Mouse (Mus musculus) kidney, embryonic 14.5 days (tissue): ENCODE results near the gene Ccdc187. TPM values are rescaled to one million over a fixed set of nuclear protein-coding genes. Genes with fewer than 3 reads are reported as not detected.
A peak's percentile ranks its signal among the peaks of the same experiment; 100 is the strongest.

ENCODE experiments used
- ATAC-seq: fragments of 200-750 bp; cut with Nextera tagmentation; 2 replicates; pipeline ENCODE4 v1.8.0; 2017; ENCODE audit warnings: moderate number of reproducible peaks, mild to moderate bottlenecking, moderate TSS enrichment, moderate library complexity; ENCODE audit not compliant: low FRiP score, low TSS enrichment
- H3K27ac ChIP-seq: fragments of 300-500 bp; sonication (generic); 2 replicates; pipeline ENCODE4 v1.5.1; 2014; ENCODE audit warnings: low read depth, mild to moderate bottlenecking, low read length, moderate library complexity, mixed read lengths
- H3K27me3 ChIP-seq: fragments of 300-500 bp; sonication (generic); 2 replicates; pipeline ENCODE4 v1.6.1; 2014; ENCODE audit warnings: mild to moderate bottlenecking, low read length; ENCODE audit not compliant: control insufficient read depth, insufficient read depth
- H3K36me3 ChIP-seq: fragments of 300-500 bp; sonication (generic); 2 replicates; pipeline ENCODE4 v1.6.1; 2014; ENCODE audit warnings: low read length, mixed read lengths; ENCODE audit not compliant: control insufficient read depth, insufficient read depth
- H3K4me1 ChIP-seq: fragments of 300-500 bp; sonication (generic); 2 replicates; pipeline ENCODE4 v1.6.1; 2014; ENCODE audit warnings: low read length, mixed read lengths; ENCODE audit not compliant: control insufficient read depth, insufficient read depth
- H3K4me2 ChIP-seq: fragments of 300-500 bp; sonication (generic); replicated peaks from 2 replicates; pipeline ENCODE4 v1.6.1; 2014; ENCODE audit warnings: low read depth, mild to moderate bottlenecking, low read length
- H3K4me3 ChIP-seq: fragments of 300-500 bp; sonication (generic); 2 replicates; pipeline ENCODE4 v1.5.1; 2014; ENCODE audit warnings: mild to moderate bottlenecking, low read length
- H3K9ac ChIP-seq: fragments of 300-500 bp; sonication (generic); 2 replicates; pipeline ENCODE4 v1.6.1; 2014; ENCODE audit warnings: low read depth, mild to moderate bottlenecking, low read length, moderate library complexity
- H3K9me3 ChIP-seq: fragments of 300-500 bp; sonication (generic); 2 replicates; pipeline ENCODE4 v1.6.1; 2016; ENCODE audit warnings: low read length; ENCODE audit not compliant: control insufficient read depth
- WGBS: fragments of 180-500 bp; shearing (Covaris S2); extraction: QIAGEN DNeasy Blood & Tissue Kit; methylation state at CpG from one replicate; pipeline ENCODE4 v1.1.7; 2014; 5-methylcytosine and 5-hydroxymethylcytosine counted together
- polyA plus RNA-seq: library from polyadenylated mRNA; unstranded; fragments of >200 nt; fragmentation: Nextera tagmentation; extraction: Ambion mirVana; gene quantifications from 2 replicates; pipeline ENCODE4 v1.2.1, GENCODE M21; 2014

The Ccdc187 gene
- polyA plus RNA-seq, 1 experiment from 2014 or later = not detected

- H3K27ac ChIP-seq = no peak overlapping the region
- no peak overlapping the region for H3K9ac ChIP-seq
- ATAC-seq = no peak
- peaks cover 95% of the 10 kb centered on the region for H3K27me3 ChIP-seq
- H3K4me1 ChIP-seq = peaks cover 26% of the 10 kb centered on the region
- peak overlapping the region; percentile 21; the same call in 1 of the 2 replicates for H3K4me2 ChIP-seq
- no peaks in the 10 kb centered on the region for H3K36me3 ChIP-seq
- under 1% methylated on average over 77 of the region's 77 CpGs for WGBS
- peak overlapping the region; percentile 12; the same call in 1 of the 2 replicates for H3K4me3 ChIP-seq
- no peaks in the 10 kb centered on the region for H3K9me3 ChIP-seq
Measured at GRCm38 (mm10) chr2:26201926-26202848, 92.2 kb downstream of the Ccdc187 start.

GRCm38 (mm10) chr2:26198488-26198887 is 95.9 kb downstream of the Ccdc187 start:
- H3K4me2 ChIP-seq = peak overlapping the region; percentile 35
- H3K27me3 ChIP-seq = peaks cover 84% of the 10 kb centered on the region
- WGBS = 0% methylated on average over 10 of the region's 10 CpGs
- no peak overlapping the region for H3K9ac ChIP-seq
- peaks cover 30% of the 10 kb centered on the region for H3K4me1 ChIP-seq
- no peaks in the 10 kb centered on the region for H3K36me3 ChIP-seq
- no peak overlapping the region for H3K4me3 ChIP-seq
- H3K9me3 ChIP-seq = no peaks in the 10 kb centered on the region
- peak; percentile 80 for ATAC-seq
- H3K27ac ChIP-seq = no peak overlapping the region

DNA sequence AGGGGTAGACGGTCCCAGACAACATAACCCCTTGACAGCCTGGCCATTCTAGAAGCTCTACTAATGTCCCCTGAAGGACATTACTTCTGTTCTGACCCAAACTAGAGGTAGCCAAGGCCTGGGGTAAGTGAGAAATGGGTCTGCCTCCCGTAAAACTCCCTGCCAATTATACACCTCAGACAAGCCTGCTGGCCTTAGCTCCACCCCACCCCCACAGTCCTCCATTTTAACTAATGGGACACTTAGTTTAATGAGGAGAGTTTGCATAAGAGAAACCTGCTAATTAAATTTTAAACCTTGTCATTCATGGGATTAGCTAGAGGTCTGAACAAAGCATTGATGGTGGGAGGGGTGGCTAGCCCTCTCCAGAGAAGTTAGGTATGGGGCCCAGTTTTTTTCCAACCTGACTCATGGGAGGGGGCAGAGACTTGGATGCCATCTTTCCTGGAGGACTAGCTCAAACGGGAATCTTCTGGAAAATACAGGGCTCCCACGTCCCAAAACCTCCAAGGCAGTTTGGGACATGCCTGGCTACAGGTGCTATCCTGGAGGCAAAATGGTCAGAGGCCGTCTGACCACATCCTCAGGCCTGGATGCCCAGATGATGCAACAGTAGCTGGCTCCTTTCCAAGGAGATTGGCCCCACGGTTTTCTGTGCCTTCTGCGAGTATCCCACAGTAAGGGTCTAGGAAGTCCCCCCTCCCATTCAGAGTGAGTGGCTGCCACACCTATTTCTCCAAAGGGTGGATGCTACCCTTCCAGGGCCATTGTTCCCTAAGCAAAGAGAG is 99.6 kb downstream of the Ccdc187 start:
- Histone ChIP-seq H3K4me3 (no peak overlapping the region), H3K9ac (no peak overlapping the region), H3K4me1 (peaks cover 22% of the 10 kb centered on the region; the same call in 1 of the 2 replicates), H3K4me2 (no peak overlapping the region), H3K36me3 (no peaks in the 10 kb centered on the region), H3K27me3 (peaks cover 73% of the 10 kb centered on the region), H3K27ac (no peak overlapping the region), H3K9me3 (no peaks in the 10 kb centered on the region)
- no peak for ATAC-seq
- WGBS = 44% methylated on average over 7 of the region's 7 CpGs

Other genes starting within 250 kb of the Ccdc187 start
- 3.7 and 6.6 TPM in 2 replicates for gene Nacc2, start 171.3 kb downstream of the Ccdc187 start, polyA plus RNA-seq
- not detected in 2 replicates for gene Lhx3, start 86.3 kb downstream of the Ccdc187 start, polyA plus RNA-seq
- 10.0 and 19.0 TPM in 2 replicates for gene Qsox2, start 57.0 kb downstream of the Ccdc187 start, polyA plus RNA-seq
- 25.7 and 27.1 TPM in 2 replicates for gene Gpsm1, start 21.0 kb upstream of the Ccdc187 start, polyA plus RNA-seq
- gene Dnlz, start 57.6 kb upstream of the Ccdc187 start, polyA plus RNA-seq = 27.4 and 33.3 TPM in 2 replicates
- gene Card9, start 66.4 kb upstream of the Ccdc187 start, polyA plus RNA-seq = 0.24 and 0.53 TPM in 2 replicates
- gene Snapc4, start 86.1 kb upstream of the Ccdc187 start, polyA plus RNA-seq = 24.6 and 29.3 TPM in 2 replicates
- 86.1 and 112 TPM in 2 replicates for gene Entr1, start 94.8 kb upstream of the Ccdc187 start, polyA plus RNA-seq
- gene Pmpca, start 94.8 kb upstream of the Ccdc187 start, polyA plus RNA-seq = 68.9 and 113 TPM in 2 replicates
- 13.7 and 24.7 TPM in 2 replicates for gene Inpp5e, start 114.6 kb upstream of the Ccdc187 start, polyA plus RNA-seq
- 18.9 and 43.9 TPM in 2 replicates for gene Sec16a, start 150.7 kb upstream of the Ccdc187 start, polyA plus RNA-seq
- gene Notch1, start 222.1 kb upstream of the Ccdc187 start, polyA plus RNA-seq = 33.4 and 45.1 TPM in 2 replicates